Mouse (Mus musculus) midbrain, postnatal 0 days (tissue): ENCODE data around the gene Cpm. TPM values are rescaled to one million over a fixed set of nuclear protein-coding genes. Genes with fewer than 3 reads are reported as not detected.

Experiments
- ATAC-seq: fragments of 200-750 bp; cut with Nextera tagmentation; 2 replicates; pipeline ENCODE4 v1.8.0; 2017; ENCODE audit warnings: moderate number of reproducible peaks, mild to moderate bottlenecking, moderate TSS enrichment, moderate library complexity; ENCODE audit not compliant: low FRiP score
- DNase-seq: peaks from one replicate; pipeline ENCODE4 v3.0.0-alpha.2; 2015; ENCODE audit warnings: low spot score
- H3K27ac ChIP-seq: fragments of 300-500 bp; sonication (generic); 2 replicates; pipeline ENCODE4 v1.5.1; 2014; ENCODE audit warnings: low read depth, mild to moderate bottlenecking, low read length, mixed read lengths
- H3K27me3 ChIP-seq: fragments of 300-500 bp; sonication (generic); 2 replicates; pipeline ENCODE4 v1.6.1; 2014; ENCODE audit warnings: low read length, control low read depth, mixed read lengths; ENCODE audit not compliant: insufficient read depth
- H3K36me3 ChIP-seq: fragments of 300-500 bp; sonication (generic); 2 replicates; pipeline ENCODE4 v1.6.1; 2014; ENCODE audit warnings: low read length, control low read depth, mixed read lengths; ENCODE audit not compliant: insufficient read depth
- H3K4me1 ChIP-seq: fragments of 300-500 bp; sonication (generic); 2 replicates; pipeline ENCODE4 v1.6.1; 2014; ENCODE audit warnings: mild to moderate bottlenecking, control low read depth, antibody characterized with exemption, low read length, mixed read lengths; ENCODE audit not compliant: insufficient read depth
- H3K4me2 ChIP-seq: fragments of 300-500 bp; sonication (generic); 2 replicates; pipeline ENCODE4 v1.6.1; 2014; ENCODE audit warnings: low read depth, mild to moderate bottlenecking, low read length, mixed read lengths; ENCODE audit not compliant: poor library complexity, severe bottlenecking
- H3K4me3 ChIP-seq: fragments of 300-500 bp; sonication (generic); 2 replicates; pipeline ENCODE4 v1.5.1; 2014; ENCODE audit warnings: low read depth, mild to moderate bottlenecking, low read length, moderate library complexity
- H3K9ac ChIP-seq: fragments of 300-500 bp; sonication (generic); replicated peaks from 2 replicates; pipeline ENCODE4 v1.6.1; 2014; ENCODE audit warnings: mild to moderate bottlenecking, low read length, moderate library complexity, mixed read lengths; ENCODE audit not compliant: poor library complexity, severe bottlenecking
- H3K9me3 ChIP-seq: fragments of 300-500 bp; sonication (generic); 2 replicates; pipeline ENCODE4 v1.6.1; 2016; ENCODE audit warnings: low read length, control low read depth
- CTCF ChIP-seq: IDR thresholded peaks from 2 replicates; pipeline ENCODE4 v1.5.1; 2016; ENCODE audit warnings: antibody characterized with exemption, mild to moderate bottlenecking
- WGBS: fragments of 180-500 bp; shearing (Covaris S2); extraction: QIAGEN DNeasy Blood & Tissue Kit; methylation state at CpG from one replicate; pipeline ENCODE4 v1.1.7; 2014; 5-methylcytosine and 5-hydroxymethylcytosine counted together
- polyA plus RNA-seq: library from polyadenylated mRNA; unstranded; fragments of >200 nt; fragmentation: Nextera tagmentation; extraction: Ambion mirVana; gene quantifications from 2 replicates; pipeline ENCODE4 v1.2.1, GENCODE M21; 2015
- total RNA-seq: library from RNA; depleted of rRNA; stranded (reverse); fragments of >200 nt; gene quantifications from 2 replicates; pipeline ENCODE4 v1.2.3, GENCODE M21; 2014

The Cpm gene
- total and polyA plus RNA-seq, 2 experiments from 2014 or later = 3.9 to 7.9 TPM

DNA sequence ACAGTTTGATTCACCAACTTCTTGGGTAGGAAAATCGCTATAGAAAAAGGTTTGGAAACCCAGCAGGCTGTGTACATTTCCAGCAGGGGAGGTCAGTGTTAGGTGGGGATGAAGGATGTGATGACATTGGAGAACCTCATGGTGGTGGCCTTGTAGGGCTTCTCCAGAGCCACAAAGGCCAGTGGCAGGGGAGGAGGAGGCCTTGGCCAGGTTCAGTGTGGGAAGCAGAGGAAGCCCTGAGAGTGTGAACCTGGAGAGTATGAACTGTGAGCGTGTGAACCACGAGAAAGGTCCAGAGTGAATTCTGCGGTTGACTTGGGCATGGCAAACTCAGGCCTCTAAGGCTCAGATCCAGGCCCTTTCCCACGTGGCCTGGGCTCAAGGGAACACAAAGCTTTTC, 99.3 kb downstream of the Cpm start:
- no peaks in the 10 kb centered on the region for H3K9me3 ChIP-seq
- H3K27ac ChIP-seq = no peak overlapping the region
- ATAC-seq = no peak
- no peak overlapping the region for H3K4me2 ChIP-seq
- no peaks in the 10 kb centered on the region for H3K27me3 ChIP-seq
- DNase-seq = no peak
- no peak overlapping the region for H3K9ac ChIP-seq
- no peak overlapping the region for H3K4me3 ChIP-seq
- H3K36me3 ChIP-seq = no peaks in the 10 kb centered on the region; the same call in 1 of the 2 replicates
- 85% methylated on average over 5 of the region's 5 CpGs for WGBS
- H3K4me1 ChIP-seq = no peaks in the 10 kb centered on the region
- TF ChIP-seq CTCF = no peak

DNA sequence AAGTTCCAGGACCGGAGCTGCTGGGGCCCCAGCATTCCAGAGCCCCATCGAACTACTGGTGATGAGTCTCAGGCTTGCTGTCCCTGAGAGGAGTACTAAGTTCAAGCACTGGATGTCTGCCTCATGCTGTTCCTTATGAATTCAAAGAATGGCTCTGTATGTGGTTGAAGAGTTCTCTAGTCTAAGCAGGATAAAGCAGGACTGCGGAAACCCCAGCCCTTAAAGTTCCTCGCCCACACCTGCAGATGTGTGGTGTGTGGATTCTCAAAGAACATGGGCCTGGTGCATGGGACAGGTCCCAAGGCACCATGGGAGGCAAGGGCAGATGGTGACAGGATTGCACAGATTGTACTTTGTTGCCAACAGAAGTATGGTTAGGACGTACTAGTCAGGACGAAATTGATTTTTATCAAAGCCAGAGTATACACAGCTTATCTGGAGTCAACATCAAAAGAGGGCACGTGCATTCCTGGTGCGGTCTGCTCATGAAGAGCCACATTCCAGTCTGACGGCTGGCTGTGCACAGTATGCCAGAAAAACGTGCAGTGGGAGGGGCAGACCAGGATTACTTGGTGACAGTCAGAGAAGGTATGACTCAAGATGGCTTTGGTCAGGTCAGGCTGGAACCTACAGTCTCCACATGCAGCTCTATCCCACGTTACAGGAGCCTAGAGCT, 100.0 kb downstream of the Cpm start:
- Histone ChIP-seq H3K4me3 (no peak overlapping the region), H3K36me3 (no peaks in the 10 kb centered on the region; the same call in 1 of the 2 replicates), H3K27ac (no peak overlapping the region), H3K4me1 (no peaks in the 10 kb centered on the region), H3K9ac (no peak overlapping the region), H3K9me3 (no peaks in the 10 kb centered on the region), H3K27me3 (no peaks in the 10 kb centered on the region), H3K4me2 (no peak overlapping the region)
- 81% methylated on average over 11 of the region's 11 CpGs for WGBS
- no peak for ATAC-seq
- no peak for DNase-seq
- no peak for TF ChIP-seq CTCF

DNA sequence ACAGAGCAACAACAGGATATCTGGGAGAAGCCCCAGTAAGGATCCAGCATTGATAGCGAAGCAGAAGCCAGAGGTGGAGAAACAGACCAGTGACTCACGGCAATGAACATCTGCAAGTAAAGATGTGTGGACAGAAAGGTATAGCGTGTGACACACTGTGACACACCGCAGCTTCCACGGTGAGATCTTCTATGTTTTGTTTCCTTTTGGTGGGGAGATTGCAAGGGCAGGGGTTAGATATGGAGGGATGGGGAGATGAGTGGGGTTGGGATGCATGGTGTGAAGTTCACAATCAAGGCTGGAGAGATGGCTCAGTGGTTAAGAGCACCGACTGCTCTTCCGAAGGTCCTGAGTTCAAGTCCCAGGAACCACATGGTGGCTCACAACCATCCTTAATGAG, 100.8 kb downstream of the Cpm start:
- H3K9ac ChIP-seq = no peak overlapping the region
- WGBS = 96% methylated on average over 7 of the region's 7 CpGs

DNA sequence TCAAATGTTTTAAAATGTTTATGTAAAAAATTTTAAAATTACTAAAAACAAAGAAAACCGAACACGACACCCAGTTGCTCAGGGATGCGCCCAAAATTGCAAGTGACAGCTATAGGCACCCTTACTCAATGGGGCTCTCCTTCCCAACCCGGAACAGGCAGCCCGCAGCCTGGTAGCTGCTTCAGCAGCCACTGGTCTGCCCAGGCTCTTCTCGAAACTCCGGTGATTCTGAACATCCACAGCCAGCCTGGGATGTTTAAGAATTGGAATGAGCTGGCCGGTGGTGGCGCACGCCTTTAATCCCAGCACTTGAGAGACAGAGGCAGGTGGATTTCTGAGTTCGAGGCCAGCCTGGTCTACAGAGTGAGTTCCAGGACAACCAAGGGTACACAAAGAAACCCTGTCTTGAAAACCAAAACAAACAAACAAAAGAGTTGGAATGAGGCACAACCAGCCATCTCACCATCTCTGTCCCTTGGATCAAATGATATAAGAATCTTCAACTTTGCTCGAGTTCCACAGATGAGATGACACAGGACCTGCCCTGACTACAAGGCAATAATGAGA, 101.4 kb downstream of the Cpm start:
- no peak overlapping the region for H3K4me2 ChIP-seq
- no peak overlapping the region for H3K4me3 ChIP-seq
- no peak overlapping the region for H3K27ac ChIP-seq
- no peaks in the 10 kb centered on the region for H3K4me1 ChIP-seq
- H3K9ac ChIP-seq = no peak overlapping the region
- H3K9me3 ChIP-seq = no peaks in the 10 kb centered on the region
- ATAC-seq (no peak), DNase-seq (no peak)
- WGBS = 94% methylated on average over 12 of the region's 12 CpGs
- no peaks in the 10 kb centered on the region; the same call in 1 of the 2 replicates for H3K36me3 ChIP-seq
- no peak for TF ChIP-seq CTCF
- no peaks in the 10 kb centered on the region for H3K27me3 ChIP-seq

More for the DNA sequence above, 100.8 kb downstream of the Cpm start:
- DNase-seq (no peak), ATAC-seq (no peak)
- no peaks in the 10 kb centered on the region for H3K4me1 ChIP-seq
- H3K36me3 ChIP-seq = no peaks in the 10 kb centered on the region; the same call in 1 of the 2 replicates
- no peak overlapping the region for H3K27ac ChIP-seq
- H3K27me3 ChIP-seq = no peaks in the 10 kb centered on the region
- no peak for TF ChIP-seq CTCF
- no peak overlapping the region for H3K4me3 ChIP-seq
- no peaks in the 10 kb centered on the region for H3K9me3 ChIP-seq
- no peak overlapping the region for H3K4me2 ChIP-seq

DNA sequence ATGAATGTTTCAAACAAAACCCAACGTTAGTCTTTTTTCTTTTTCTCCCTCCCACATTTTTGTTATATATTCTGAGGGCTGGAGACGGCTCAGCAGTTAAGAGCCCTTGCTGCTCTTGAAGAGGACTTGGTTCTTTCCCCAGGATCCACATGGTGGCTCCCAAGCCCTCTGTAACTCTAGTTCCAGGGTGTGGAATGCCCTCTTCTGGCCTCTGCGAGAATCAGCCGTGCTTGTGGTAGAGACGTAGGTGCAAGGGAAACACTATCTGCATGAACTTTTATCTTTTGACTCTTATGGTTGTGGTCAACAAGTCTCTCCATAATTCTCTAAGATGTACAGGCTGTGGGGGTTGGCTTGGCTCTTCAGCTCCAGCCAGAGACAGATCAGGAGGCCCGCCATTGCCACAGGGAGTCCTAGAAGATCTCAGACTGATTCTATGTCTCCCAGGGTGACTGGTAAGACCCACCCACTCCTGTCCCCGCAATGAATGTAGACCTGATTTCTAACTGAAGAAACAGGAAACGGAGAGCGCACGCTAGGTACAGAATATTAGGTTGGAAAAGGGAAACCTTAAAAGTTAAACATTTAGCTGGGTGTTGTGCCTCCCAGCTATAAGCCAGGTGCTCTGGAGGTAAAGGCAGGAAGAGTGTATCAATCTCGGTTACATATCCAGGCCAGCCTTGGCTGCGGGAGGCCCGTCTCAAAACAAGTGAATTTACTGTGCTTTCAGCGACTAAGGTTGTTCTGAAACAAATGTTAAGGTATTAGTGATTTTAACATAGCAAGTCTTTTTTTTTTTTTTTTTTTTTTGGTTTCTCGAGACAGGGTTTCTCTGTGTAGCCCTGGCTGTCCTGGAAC, 102.2 kb downstream of the Cpm start:
- Histone ChIP-seq H3K4me3 (no peak overlapping the region), H3K9me3 (no peaks in the 10 kb centered on the region), H3K36me3 (peaks cover 4% of the 10 kb centered on the region), H3K9ac (no peak overlapping the region), H3K27me3 (no peaks in the 10 kb centered on the region), H3K4me1 (no peaks in the 10 kb centered on the region), H3K27ac (no peak overlapping the region), H3K4me2 (no peak overlapping the region)
- peak; percentile 59 for DNase-seq
- ATAC-seq = no peak
- TF ChIP-seq CTCF = peak; percentile 73
- WGBS = 66% methylated on average over 14 of the region's 15 CpGs

DNA sequence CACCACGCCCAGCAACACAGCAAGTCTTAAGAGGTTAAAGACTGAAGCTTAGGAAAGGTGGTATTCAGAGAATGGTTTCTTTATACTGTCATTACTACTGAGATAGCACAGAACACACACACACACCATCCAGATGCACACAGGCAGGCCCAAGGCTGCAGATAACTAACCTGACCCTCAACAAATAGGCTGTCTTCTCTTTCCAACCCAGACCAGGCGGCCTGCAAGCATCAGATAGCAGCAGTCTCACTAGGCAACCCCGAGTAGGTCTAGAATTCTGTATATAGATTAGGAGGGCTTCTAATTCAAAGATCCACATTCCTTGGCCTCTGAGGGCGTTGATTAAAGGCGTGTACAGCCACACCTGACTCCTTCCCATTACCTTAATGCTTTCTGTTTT, 102.9 kb downstream of the Cpm start:
- H3K27me3 ChIP-seq = no peaks in the 10 kb centered on the region
- H3K9ac ChIP-seq = no peak overlapping the region
- no peak for ATAC-seq
- no peak for TF ChIP-seq CTCF
- no peak overlapping the region for H3K4me3 ChIP-seq
- H3K9me3 ChIP-seq = no peaks in the 10 kb centered on the region
- no peak overlapping the region for H3K27ac ChIP-seq
- H3K4me1 ChIP-seq = no peaks in the 10 kb centered on the region
- H3K4me2 ChIP-seq = no peak overlapping the region
- peaks cover 11% of the 10 kb centered on the region for H3K36me3 ChIP-seq
- DNase-seq = no peak
- WGBS = 93% methylated on average over 5 of the region's 5 CpGs
